Mouse (Mus musculus) forebrain, embryonic 10.5 days (tissue): ENCODE data around the gene Usf2. TPM values are rescaled to one million over a fixed set of nuclear protein-coding genes. Genes with fewer than 3 reads are reported as not detected.
A peak's percentile ranks its signal among the peaks of the same experiment; 100 is the strongest.
"Not testable (repeated sequence)": the region's sequence is repeated elsewhere in the genome, so short reads cannot be mapped to it uniquely, and the experiment has no call there.

Experiments used
- DNase-seq: peaks from one replicate; pipeline ENCODE4 v3.0.0-alpha.2; 2017; ENCODE audit warnings: low spot score; ENCODE audit errors: extremely low spot score
- H3K27ac ChIP-seq: fragments of 300-500 bp; sonication (generic); 2 replicates; pipeline ENCODE4 v1.5.1; 2016; ENCODE audit warnings: mild to moderate bottlenecking
- H3K27me3 ChIP-seq: fragments of 300-500 bp; sonication (generic); 2 replicates; pipeline ENCODE4 v1.6.1; 2016; ENCODE audit warnings: mild to moderate bottlenecking; ENCODE audit not compliant: poor library complexity, severe bottlenecking
- H3K36me3 ChIP-seq: fragments of 300-500 bp; sonication (generic); replicated peaks from 2 replicates; pipeline ENCODE4 v1.6.1; 2016; ENCODE audit warnings: mild to moderate bottlenecking, moderate library complexity
- H3K4me1 ChIP-seq: fragments of 300-500 bp; sonication (generic); 2 replicates; pipeline ENCODE4 v1.6.1; 2016
- H3K4me3 ChIP-seq: fragments of 300-500 bp; sonication (generic); 2 replicates; pipeline ENCODE4 v1.5.1; 2016; ENCODE audit warnings: mild to moderate bottlenecking, moderate library complexity
- H3K9me3 ChIP-seq: fragments of 300-500 bp; sonication (generic); 2 replicates; pipeline ENCODE4 v1.6.1; 2016; ENCODE audit warnings: mild to moderate bottlenecking, moderate library complexity
- WGBS: fragments of 180-500 bp; shearing (Covaris S2); methylation state at CpG from one replicate; pipeline ENCODE4 v1.1.7; 2016; 5-methylcytosine and 5-hydroxymethylcytosine counted together
- polyA plus RNA-seq: library from polyadenylated mRNA; unstranded; fragments of >200 nt; fragmentation: Nextera tagmentation; extraction: Ambion mirVana; gene quantifications from 2 replicates; pipeline ENCODE4 v1.2.1, GENCODE M21; 2016

Usf2 gene
- polyA plus RNA-seq, 1 experiment from 2014 or later: 24.1 TPM

- H3K36me3 ChIP-seq, H3K4me3 ChIP-seq, H3K4me1 ChIP-seq, H3K27ac ChIP-seq, DNase-seq, H3K27me3 ChIP-seq, H3K9me3 ChIP-seq: not testable (repeated sequence)
- 77% methylated on average over 6 of the region's 6 CpGs for WGBS
These were observed 21.0 kb downstream of the Usf2 start for GRCm38 (mm10) chr7:30935422-30936099.

DNA sequence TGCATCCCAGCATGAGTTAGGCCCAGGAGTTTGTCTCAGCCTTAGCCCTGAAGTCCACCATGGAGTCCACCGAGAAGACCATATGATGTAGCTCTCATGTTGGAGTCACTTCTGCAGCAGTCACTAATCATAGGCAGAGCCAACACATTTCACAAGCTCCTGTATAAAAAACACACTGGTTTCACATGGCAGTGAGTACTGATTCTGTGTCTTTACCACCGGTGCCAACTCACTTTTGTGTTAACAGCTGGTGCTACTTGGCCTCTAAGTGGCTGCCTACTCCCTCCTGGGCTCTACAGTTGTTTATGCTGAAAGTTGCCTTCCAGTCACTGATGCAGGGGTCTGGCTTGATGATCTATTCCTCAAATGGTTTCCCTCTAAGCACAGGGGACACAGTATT lies 32.0 kb downstream of the Usf2 start, which contains the start of gene Hamp2:
TSS of gene Hamp2 (minus strand) at position 101 of the 400 bp plus-strand sequence.
- H3K27ac ChIP-seq, H3K27me3 ChIP-seq, DNase-seq, H3K36me3 ChIP-seq, H3K4me3 ChIP-seq, H3K9me3 ChIP-seq, H3K4me1 ChIP-seq: not testable (repeated sequence)
- WGBS: 72% methylated on average over 2 of the region's 2 CpGs

DNA sequence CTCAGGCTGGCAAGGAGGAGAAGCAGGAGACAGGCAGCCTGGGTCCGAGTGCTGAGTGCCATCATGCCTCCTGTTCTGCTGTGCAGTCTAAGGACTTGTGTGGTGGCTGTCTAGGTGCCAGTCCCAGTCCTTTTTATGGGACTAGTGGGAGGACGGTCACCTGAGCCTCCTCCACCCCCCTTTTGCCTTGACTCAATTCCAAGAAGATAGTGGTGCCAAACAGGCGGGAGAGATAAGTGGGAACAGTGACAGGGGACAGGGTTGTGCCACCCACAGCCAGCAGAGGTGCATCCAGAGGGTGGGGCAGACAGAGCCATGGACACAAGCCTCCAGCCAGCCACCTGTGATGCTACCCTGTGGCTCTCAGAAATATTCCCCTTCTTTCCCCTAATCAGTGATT lies 32.5 kb downstream of the Usf2 start:
- no peak overlapping the region for H3K4me3 ChIP-seq
- H3K9me3 ChIP-seq: no peaks in the 10 kb centered on the region
- 75% methylated on average over 3 of the region's 3 CpGs for WGBS
- no peaks in the 10 kb centered on the region for H3K27me3 ChIP-seq
- DNase-seq: no peak
- H3K27ac ChIP-seq: no peak overlapping the region
- H3K4me1 ChIP-seq: no peaks in the 10 kb centered on the region
- H3K36me3 ChIP-seq: no peaks in the 10 kb centered on the region

- not testable (repeated sequence) for H3K27ac ChIP-seq, H3K4me3 ChIP-seq, H3K27me3 ChIP-seq, DNase-seq, H3K4me1 ChIP-seq, H3K9me3 ChIP-seq, H3K36me3 ChIP-seq
- 75% methylated on average over 3 of the region's 3 CpGs for WGBS
These were observed 34.1 kb downstream of the Usf2 start for GRCm38 (mm10) chr7:30922490-30922889.

DNA sequence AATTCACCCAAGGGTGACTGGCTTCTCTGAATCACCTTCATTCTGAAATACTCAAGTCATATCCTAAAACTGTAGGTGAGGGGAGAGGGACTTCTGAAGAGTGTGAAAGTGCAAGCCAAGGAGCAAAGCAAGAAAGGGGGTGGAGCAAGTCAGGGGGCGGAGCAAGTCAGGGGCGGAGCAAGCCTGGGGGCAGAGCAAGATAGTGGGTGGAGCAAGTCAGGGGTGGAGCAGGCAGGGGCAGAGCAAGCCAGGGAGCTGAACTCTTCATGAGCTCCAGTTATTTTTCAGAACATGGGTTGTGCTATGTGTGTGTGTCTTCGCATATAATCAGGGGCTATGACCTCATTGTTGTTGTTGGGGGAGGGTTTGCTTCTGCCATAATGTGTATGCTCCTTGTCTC lies 36.4 kb downstream of the Usf2 start:
- no peak overlapping the region for H3K27ac ChIP-seq
- no peak for DNase-seq
- H3K27me3 ChIP-seq: no peaks in the 10 kb centered on the region
- no peaks in the 10 kb centered on the region for H3K9me3 ChIP-seq
- H3K36me3 ChIP-seq: no peaks in the 10 kb centered on the region
- no peak overlapping the region for H3K4me3 ChIP-seq
- H3K4me1 ChIP-seq: peaks cover 11% of the 10 kb centered on the region
- WGBS: 63% methylated on average over 3 of the region's 3 CpGs

DNA sequence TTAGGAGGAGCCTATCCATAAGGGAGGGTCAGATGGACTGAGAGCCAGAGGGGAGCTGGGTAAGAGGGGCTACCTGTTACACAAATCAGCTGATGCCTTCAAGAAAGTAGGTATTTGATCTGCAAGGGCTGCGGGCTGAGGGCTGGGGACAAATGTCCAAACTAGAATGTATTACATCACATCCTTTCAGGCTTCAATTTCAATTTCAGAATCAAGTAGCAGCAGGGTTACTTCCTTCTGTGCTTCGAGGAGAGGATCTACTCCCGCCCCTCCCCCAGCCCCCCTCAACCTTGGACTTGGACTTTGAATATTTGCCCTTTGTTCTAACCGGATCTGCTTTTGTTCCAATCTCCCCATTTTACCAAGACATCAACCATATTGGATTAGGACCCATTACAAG lies 39.4 kb downstream of the Usf2 start:
- Histone ChIP-seq H3K27me3 (no peaks in the 10 kb centered on the region), H3K4me3 (no peak overlapping the region), H3K27ac (no peak overlapping the region), H3K9me3 (no peaks in the 10 kb centered on the region), H3K36me3 (no peaks in the 10 kb centered on the region), H3K4me1 (peaks cover 14% of the 10 kb centered on the region)
- DNase-seq: no peak
- 47% methylated on average over 4 of the region's 4 CpGs for WGBS

DNA sequence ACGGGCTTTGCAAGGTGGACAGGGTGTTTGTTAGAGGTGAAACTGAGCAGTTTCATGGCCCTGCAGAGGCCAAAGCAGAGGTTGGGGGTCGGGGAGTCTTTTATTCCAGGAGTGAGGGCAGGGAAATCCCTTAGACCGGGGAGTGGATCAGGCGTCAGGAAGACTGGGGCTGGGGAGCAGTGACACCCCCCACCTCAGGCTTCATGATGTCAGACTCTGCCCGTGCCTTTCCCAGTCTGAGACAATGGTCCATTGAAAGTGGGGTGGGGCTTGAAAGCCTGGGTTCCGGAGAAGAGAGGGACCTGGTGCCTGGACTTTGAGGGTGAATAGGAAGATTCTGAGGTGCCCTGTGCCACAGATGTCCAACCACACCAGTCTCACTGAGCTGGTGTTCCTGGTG lies 39.9 kb downstream of the Usf2 start:
- 17% methylated on average over 6 of the region's 6 CpGs for WGBS
- Histone ChIP-seq H3K9me3 (no peaks in the 10 kb centered on the region), H3K27ac (no peak overlapping the region), H3K4me1 (peaks cover 14% of the 10 kb centered on the region), H3K36me3 (no peaks in the 10 kb centered on the region), H3K27me3 (no peaks in the 10 kb centered on the region), H3K4me3 (no peak overlapping the region)
- DNase-seq: no peak

- H3K4me3 ChIP-seq: no peak within 1 kb of the TSS
- H3K27me3 ChIP-seq: no peaks in the 10 kb centered on the region
- H3K27ac ChIP-seq: no peak within 1 kb of the TSS
- no peak for DNase-seq
- WGBS: 72% methylated on average over 8 of the region's 8 CpGs
- no peaks in the 10 kb centered on the region for H3K36me3 ChIP-seq
- no peaks in the 10 kb centered on the region for H3K9me3 ChIP-seq
- H3K4me1 ChIP-seq: peaks cover 14% of the 10 kb centered on the region
These were observed 41.9 kb downstream of the Usf2 start, which contains the start of gene Mag for GRCm38 (mm10) chr7:30914732-30915131. TSS of gene Mag (minus strand) at chr7:30914873.

- Histone ChIP-seq H3K4me1 (peaks cover 14% of the 10 kb centered on the region), H3K9me3 (no peaks in the 10 kb centered on the region), H3K27me3 (peaks cover 18% of the 10 kb centered on the region; the same call in 1 of the 2 replicates), H3K27ac (no peak overlapping the region), H3K36me3 (no peaks in the 10 kb centered on the region), H3K4me3 (no peak overlapping the region)
- 84% methylated on average over 6 of the region's 6 CpGs for WGBS
- DNase-seq: no peak
These were observed 46.8 kb downstream of the Usf2 start for GRCm38 (mm10) chr7:30909773-30910172.

GRCm38 (mm10) chr7:30908992-30909431 lies 47.6 kb downstream of the Usf2 start:
- no peaks in the 10 kb centered on the region for H3K36me3 ChIP-seq
- peak overlapping the region; percentile 49 for H3K4me3 ChIP-seq
- no peaks in the 10 kb centered on the region for H3K9me3 ChIP-seq
- peaks cover 13% of the 10 kb centered on the region for H3K4me1 ChIP-seq
- no peak for DNase-seq
- H3K27me3 ChIP-seq: peaks cover 18% of the 10 kb centered on the region; the same call in 1 of the 2 replicates
- H3K27ac ChIP-seq: no peak overlapping the region
- 25% methylated on average over 16 of the region's 17 CpGs for WGBS

DNA sequence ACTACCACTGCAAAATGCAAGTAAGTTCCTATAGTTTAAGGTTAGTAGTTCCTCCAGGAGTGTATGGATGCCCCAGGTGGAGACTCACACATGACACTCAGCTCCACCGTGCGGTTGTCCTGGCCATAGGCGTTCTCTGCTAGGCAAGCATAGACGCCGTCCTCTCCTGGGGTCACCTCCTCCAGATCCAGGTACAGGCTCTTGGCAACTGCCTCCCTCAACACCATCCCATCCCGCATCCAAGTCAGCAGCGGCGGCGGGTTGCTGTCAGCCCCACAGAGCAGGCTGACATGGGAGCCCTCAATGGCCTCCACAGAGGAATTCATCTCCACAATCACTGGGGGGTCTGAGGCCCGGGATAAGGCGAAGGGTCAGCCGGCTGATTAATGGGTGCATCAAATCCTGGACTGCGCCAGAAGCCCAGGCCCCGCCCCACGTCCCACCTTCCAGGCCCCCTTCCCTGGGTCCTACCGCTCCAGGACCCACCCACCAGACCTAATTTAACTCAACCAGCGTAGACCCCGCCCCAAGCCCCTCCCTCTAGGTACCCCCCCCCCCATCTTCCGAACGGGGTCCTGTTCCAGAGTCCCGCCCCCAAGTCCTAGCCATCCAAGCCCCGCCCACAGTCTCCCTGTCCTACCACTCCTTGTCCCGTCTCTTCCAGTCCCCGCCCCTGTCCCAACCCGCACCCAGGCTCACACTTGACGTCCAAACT lies 48.2 kb downstream of the Usf2 start:
- H3K36me3 ChIP-seq: no peaks in the 10 kb centered on the region
- H3K27me3 ChIP-seq: peaks cover 18% of the 10 kb centered on the region; the same call in 1 of the 2 replicates
- peak; percentile 60 for DNase-seq
- peak overlapping the region; percentile 49 for H3K4me3 ChIP-seq
- no peaks in the 10 kb centered on the region for H3K9me3 ChIP-seq
- WGBS: under 1% methylated on average over 24 of the region's 26 CpGs
- H3K4me1 ChIP-seq: peaks cover 13% of the 10 kb centered on the region
- no peak overlapping the region for H3K27ac ChIP-seq

DNA sequence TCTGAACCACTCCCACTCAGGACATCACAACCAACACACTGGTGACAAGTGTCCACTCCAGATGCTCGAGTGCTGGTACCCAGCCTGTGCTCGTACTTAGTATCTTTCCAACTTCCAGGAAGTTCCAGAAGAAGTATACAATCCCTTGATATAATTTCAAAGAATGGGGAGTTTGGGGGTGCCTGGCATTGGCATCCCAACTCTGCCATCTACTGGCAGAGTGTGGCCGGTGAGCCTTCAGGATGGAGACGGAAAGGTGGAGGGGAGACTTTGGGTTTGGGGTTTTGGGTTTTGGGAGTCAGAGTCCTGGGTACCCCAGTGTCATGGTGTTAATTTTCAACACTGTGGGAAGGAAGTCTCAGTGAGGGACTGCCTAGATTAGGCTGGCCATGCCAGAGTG lies 52.6 kb downstream of the Usf2 start:
- 57% methylated on average over 4 of the region's 4 CpGs for WGBS
- H3K9me3 ChIP-seq: no peaks in the 10 kb centered on the region
- H3K27ac ChIP-seq: no peak overlapping the region
- no peak for DNase-seq
- H3K4me1 ChIP-seq: peaks cover 17% of the 10 kb centered on the region
- H3K4me3 ChIP-seq: no peak overlapping the region
- H3K36me3 ChIP-seq: no peaks in the 10 kb centered on the region
- peaks cover 14% of the 10 kb centered on the region; the same call in 1 of the 2 replicates for H3K27me3 ChIP-seq
